Mouse (Mus musculus): ENCODE data around the gene Ckap4. TPM values are rescaled to one million over a fixed set of nuclear protein-coding genes. Genes with fewer than 3 reads are reported as not detected.

The Ckap4 gene
- 30.8 and 36.0 TPM in 2 replicates for polyA plus RNA-seq (2015; fragmentation: Nextera tagmentation; extraction: Ambion mirVana)

- H3K9me3 ChIP-seq (replicated peaks; ENCODE audit: control insufficient read depth, low read length), result no peaks in the 10 kb centered on the region
- peak within 1 kb of the TSS; percentile 78 for H3K4me2 ChIP-seq (ENCODE audit: low read depth, low read length)
- H3K27ac ChIP-seq (ENCODE audit: low read length), result peak within 1 kb of the TSS; percentile 64
- no peaks in the 10 kb centered on the region for H3K36me3 ChIP-seq (ENCODE audit: control insufficient read depth, insufficient read depth, low read length)
- H3K4me1 ChIP-seq (ENCODE audit: control insufficient read depth, insufficient read depth, low read length), result peaks cover 43% of the 10 kb centered on the region
- H3K27me3 ChIP-seq (ENCODE audit: control insufficient read depth, insufficient read depth, low read length), result no peaks in the 10 kb centered on the region
- H3K9ac ChIP-seq (ENCODE audit: low read length), result peak within 1 kb of the TSS; percentile 98
- WGBS, result under 1% methylated on average over 50 of the region's 64 CpGs
- H3K4me3 ChIP-seq (replicated peaks; ENCODE audit: low read length), result peak within 1 kb of the TSS; percentile 60
- ATAC-seq (ENCODE audit: insufficient read depth, low FRiP score), result peak; percentile 91
Measured at GRCm38 (mm10) chr10:84533912-84534671, at the start of gene Ckap4. Gene Ckap4, minus strand, starts transcription at chr10:84534062.

GRCm38 (mm10) chr10:84582236-84582635 is 48.4 kb upstream of the Ckap4 start:
- H3K27me3 ChIP-seq (ENCODE audit: control insufficient read depth, insufficient read depth, low read length), result no peaks in the 10 kb centered on the region
- H3K9ac ChIP-seq (ENCODE audit: low read length), result no peak overlapping the region
- no peaks in the 10 kb centered on the region for H3K9me3 ChIP-seq (replicated peaks; ENCODE audit: control insufficient read depth, low read length)
- no peak for ATAC-seq (ENCODE audit: insufficient read depth, low FRiP score)
- no peaks in the 10 kb centered on the region for H3K36me3 ChIP-seq (ENCODE audit: control insufficient read depth, insufficient read depth, low read length)
- peaks cover 8% of the 10 kb centered on the region for H3K4me1 ChIP-seq (ENCODE audit: control insufficient read depth, insufficient read depth, low read length)
- no peak overlapping the region for H3K4me2 ChIP-seq (ENCODE audit: low read depth, low read length)
- WGBS, result 72% methylated on average over 7 of the region's 7 CpGs
- no peak overlapping the region for H3K4me3 ChIP-seq (replicated peaks; ENCODE audit: low read length)
- H3K27ac ChIP-seq (ENCODE audit: low read length), result no peak overlapping the region

- 52% methylated on average over 8 of the region's 8 CpGs for WGBS
- no peak overlapping the region for H3K4me2 ChIP-seq (ENCODE audit: low read depth, low read length)
- H3K9ac ChIP-seq (ENCODE audit: low read length), result no peak overlapping the region
- H3K9me3 ChIP-seq (replicated peaks; ENCODE audit: control insufficient read depth, low read length), result no peaks in the 10 kb centered on the region
- ATAC-seq (ENCODE audit: insufficient read depth, low FRiP score), result no peak
- H3K27ac ChIP-seq (ENCODE audit: low read length), result no peak overlapping the region
- no peak overlapping the region for H3K4me3 ChIP-seq (replicated peaks; ENCODE audit: low read length)
- H3K4me1 ChIP-seq (ENCODE audit: control insufficient read depth, insufficient read depth, low read length), result peaks cover 8% of the 10 kb centered on the region
- H3K27me3 ChIP-seq (ENCODE audit: control insufficient read depth, insufficient read depth, low read length), result no peaks in the 10 kb centered on the region
- no peaks in the 10 kb centered on the region for H3K36me3 ChIP-seq (ENCODE audit: control insufficient read depth, insufficient read depth, low read length)
Measured at GRCm38 (mm10) chr10:84581191-84581590, 47.3 kb upstream of the Ckap4 start.

- Histone ChIP-seq H3K27me3 (ENCODE audit: control insufficient read depth, insufficient read depth, low read length) (no peaks in the 10 kb centered on the region), H3K9ac (ENCODE audit: low read length) (no peak overlapping the region), H3K4me2 (ENCODE audit: low read depth, low read length) (no peak overlapping the region), H3K4me1 (ENCODE audit: control insufficient read depth, insufficient read depth, low read length) (peaks cover 17% of the 10 kb centered on the region), H3K36me3 (ENCODE audit: control insufficient read depth, insufficient read depth, low read length) (no peaks in the 10 kb centered on the region), H3K9me3 (replicated peaks; ENCODE audit: control insufficient read depth, low read length) (no peaks in the 10 kb centered on the region), H3K27ac (ENCODE audit: low read length) (no peak overlapping the region), H3K4me3 (replicated peaks; ENCODE audit: low read length) (no peak overlapping the region)
- no peak for ATAC-seq (ENCODE audit: insufficient read depth, low FRiP score)
- WGBS, result 63% methylated on average over 2 of the region's 2 CpGs
Measured at GRCm38 (mm10) chr10:84579527-84579926, 45.7 kb upstream of the Ckap4 start.

- Histone ChIP-seq H3K27ac (ENCODE audit: low read length) (no peak overlapping the region), H3K9ac (ENCODE audit: low read length) (no peak overlapping the region), H3K27me3 (ENCODE audit: control insufficient read depth, insufficient read depth, low read length) (no peaks in the 10 kb centered on the region), H3K4me2 (ENCODE audit: low read depth, low read length) (no peak overlapping the region), H3K9me3 (replicated peaks; ENCODE audit: control insufficient read depth, low read length) (no peaks in the 10 kb centered on the region), H3K4me1 (ENCODE audit: control insufficient read depth, insufficient read depth, low read length) (peaks cover 17% of the 10 kb centered on the region), H3K36me3 (ENCODE audit: control insufficient read depth, insufficient read depth, low read length) (no peaks in the 10 kb centered on the region), H3K4me3 (replicated peaks; ENCODE audit: low read length) (no peak overlapping the region)
- ATAC-seq (ENCODE audit: insufficient read depth, low FRiP score), result no peak
- WGBS, result 76% methylated on average over 10 of the region's 10 CpGs
Measured at GRCm38 (mm10) chr10:84578738-84579137, 44.9 kb upstream of the Ckap4 start.

GRCm38 (mm10) chr10:84577071-84577727 is 43.3 kb upstream of the Ckap4 start:
- 1% methylated on average over 38 of the region's 38 CpGs for WGBS
- Histone ChIP-seq H3K27ac (ENCODE audit: low read length) (peak overlapping the region; percentile 87), H3K4me1 (ENCODE audit: control insufficient read depth, insufficient read depth, low read length) (peaks cover 17% of the 10 kb centered on the region), H3K9me3 (replicated peaks; ENCODE audit: control insufficient read depth, low read length) (no peaks in the 10 kb centered on the region), H3K9ac (ENCODE audit: low read length) (peak overlapping the region; percentile 80), H3K27me3 (ENCODE audit: control insufficient read depth, insufficient read depth, low read length) (no peaks in the 10 kb centered on the region), H3K4me2 (ENCODE audit: low read depth, low read length) (peak overlapping the region; percentile 87), H3K4me3 (replicated peaks; ENCODE audit: low read length) (peak overlapping the region; percentile 91), H3K36me3 (ENCODE audit: control insufficient read depth, insufficient read depth, low read length) (no peaks in the 10 kb centered on the region)
- ATAC-seq (ENCODE audit: insufficient read depth, low FRiP score), result peak; percentile 14

- H3K9ac ChIP-seq (ENCODE audit: low read length), result peak within 1 kb of the TSS; percentile 80
- peak within 1 kb of the TSS; percentile 91 for H3K4me3 ChIP-seq (replicated peaks; ENCODE audit: low read length)
- no peaks in the 10 kb centered on the region for H3K36me3 ChIP-seq (ENCODE audit: control insufficient read depth, insufficient read depth, low read length)
- WGBS, result under 1% methylated on average over 46 of the region's 46 CpGs
- H3K9me3 ChIP-seq (replicated peaks; ENCODE audit: control insufficient read depth, low read length), result no peaks in the 10 kb centered on the region
- H3K27ac ChIP-seq (ENCODE audit: low read length), result peak within 1 kb of the TSS; percentile 87
- no peaks in the 10 kb centered on the region for H3K27me3 ChIP-seq (ENCODE audit: control insufficient read depth, insufficient read depth, low read length)
- ATAC-seq (ENCODE audit: insufficient read depth, low FRiP score), result peak; percentile 99
- peaks cover 17% of the 10 kb centered on the region for H3K4me1 ChIP-seq (ENCODE audit: control insufficient read depth, insufficient read depth, low read length)
- H3K4me2 ChIP-seq (ENCODE audit: low read depth, low read length), result peak within 1 kb of the TSS; percentile 87
Measured at GRCm38 (mm10) chr10:84576395-84577070, 42.7 kb upstream of the Ckap4 start, which contains the start of gene Tcp11l2. Gene Tcp11l2, plus strand, starts transcription at chr10:84576626.

- ATAC-seq (ENCODE audit: insufficient read depth, low FRiP score), result peak; percentile 79
- Histone ChIP-seq H3K36me3 (ENCODE audit: control insufficient read depth, insufficient read depth, low read length) (no peaks in the 10 kb centered on the region), H3K9ac (ENCODE audit: low read length) (peak overlapping the region; percentile 59), H3K4me3 (replicated peaks; ENCODE audit: low read length) (peak overlapping the region; percentile 91), H3K4me2 (ENCODE audit: low read depth, low read length) (peak overlapping the region; percentile 60), H3K9me3 (replicated peaks; ENCODE audit: control insufficient read depth, low read length) (no peaks in the 10 kb centered on the region), H3K27ac (ENCODE audit: low read length) (peak overlapping the region; percentile 62), H3K4me1 (ENCODE audit: control insufficient read depth, insufficient read depth, low read length) (peaks cover 17% of the 10 kb centered on the region), H3K27me3 (ENCODE audit: control insufficient read depth, insufficient read depth, low read length) (no peaks in the 10 kb centered on the region)
- WGBS, result 0% methylated on average over 14 of the region's 14 CpGs
Measured at GRCm38 (mm10) chr10:84576029-84576394, 42.1 kb upstream of the Ckap4 start.

All from stomach, embryonic 16.5 days (tissue).